Mouse (Mus musculus): ENCODE measurements around the gene Cdon. TPM values are rescaled to one million over a fixed set of nuclear protein-coding genes. Genes with fewer than 3 reads are reported as not detected.

Cdon gene
- polyA plus RNA-seq, 1 experiment, result 13.2 TPM

- DNase-seq, result no peak
- H3K4me1 ChIP-seq (ENCODE audit: control insufficient read depth, insufficient read depth, low read length), result no peaks in the 10 kb centered on the region
- 54% methylated on average over 9 of the region's 9 CpGs for WGBS
- H3K27ac ChIP-seq (ENCODE audit: insufficient read depth, low read length), result no peak overlapping the region
- H3K27me3 ChIP-seq (ENCODE audit: control insufficient read depth, insufficient read depth, low read length), result no peaks in the 10 kb centered on the region
- no peak overlapping the region for H3K4me3 ChIP-seq (replicated peaks; ENCODE audit: insufficient read depth, low read depth, low read length)
- TF ChIP-seq CTCF (IDR thresholded peaks at IDR 0.05; ENCODE audit: borderline replicate concordance, insufficient read depth, low read depth, low read length) (no peak), POLR2A (IDR thresholded peaks at IDR 0.05; ENCODE audit: borderline replicate concordance, insufficient read depth, low read length) (no peak)
These were observed 125.8 kb downstream of the Cdon start for GRCm38 (mm10) chr9:35546745-35547144.

GRCm38 (mm10) chr9:35548455-35548854 lies 127.5 kb downstream of the Cdon start:
- Histone ChIP-seq H3K27ac (ENCODE audit: insufficient read depth, low read length) (no peak overlapping the region), H3K4me3 (replicated peaks; ENCODE audit: insufficient read depth, low read depth, low read length) (no peak overlapping the region), H3K27me3 (ENCODE audit: control insufficient read depth, insufficient read depth, low read length) (no peaks in the 10 kb centered on the region), H3K4me1 (ENCODE audit: control insufficient read depth, insufficient read depth, low read length) (no peaks in the 10 kb centered on the region)
- WGBS, result 86% methylated on average over 9 of the region's 9 CpGs
- no peak for DNase-seq
- TF ChIP-seq CTCF (IDR thresholded peaks at IDR 0.05; ENCODE audit: borderline replicate concordance, insufficient read depth, low read depth, low read length) (no peak), POLR2A (IDR thresholded peaks at IDR 0.05; ENCODE audit: borderline replicate concordance, insufficient read depth, low read length) (no peak)

GRCm38 (mm10) chr9:35556494-35557102 lies 135.7 kb downstream of the Cdon start:
- no peaks in the 10 kb centered on the region for H3K4me1 ChIP-seq (ENCODE audit: control insufficient read depth, insufficient read depth, low read length)
- no peak for TF ChIP-seq POLR2A (IDR thresholded peaks at IDR 0.05; ENCODE audit: borderline replicate concordance, insufficient read depth, low read length)
- TF ChIP-seq CTCF (IDR thresholded peaks at IDR 0.05; ENCODE audit: borderline replicate concordance, insufficient read depth, low read depth, low read length), result no peak
- H3K27me3 ChIP-seq (ENCODE audit: control insufficient read depth, insufficient read depth, low read length), result no peaks in the 10 kb centered on the region
- H3K27ac ChIP-seq (ENCODE audit: insufficient read depth, low read length), result no peak overlapping the region
- 81% methylated on average over 12 of the region's 12 CpGs for WGBS
- H3K4me3 ChIP-seq (replicated peaks; ENCODE audit: insufficient read depth, low read depth, low read length), result no peak overlapping the region
- DNase-seq, result no peak

Other genes with a start within 250 kb of the Cdon start
- gene Dcps, start 245.1 kb upstream of the Cdon start, polyA plus RNA-seq (2012; rRNA removed), result 30.2 and 32.2 TPM in 2 replicates
- gene Srpr, start 221.0 kb upstream of the Cdon start, polyA plus RNA-seq (2012; rRNA removed), result 63.8 TPM in 2 replicates
- 2.7 and 2.8 TPM in 2 replicates for gene Tirap, start 220.8 kb upstream of the Cdon start, polyA plus RNA-seq (2012; rRNA removed)
- 54.6 and 55.1 TPM in 2 replicates for gene Foxred1, start 210.1 kb upstream of the Cdon start, polyA plus RNA-seq (2012; rRNA removed)
- gene Fam118b, start 153.3 kb upstream of the Cdon start, polyA plus RNA-seq (2012; rRNA removed), result 23.3 and 23.4 TPM in 2 replicates
- gene Rpusd4, start 153.3 kb upstream of the Cdon start, polyA plus RNA-seq (2012; rRNA removed), result 11.2 and 11.7 TPM in 2 replicates
- not detected in 2 replicates for gene Gm1113, start 97.1 kb downstream of the Cdon start, polyA plus RNA-seq (2012; rRNA removed)
- 19.2 TPM in 2 replicates for gene Ddx25, start 137.4 kb downstream of the Cdon start, polyA plus RNA-seq (2012; rRNA removed)
- gene Pus3, start 137.5 kb downstream of the Cdon start, polyA plus RNA-seq (2012; rRNA removed), result 13.1 and 13.7 TPM in 2 replicates
- gene Pate2, start 149.2 kb downstream of the Cdon start, polyA plus RNA-seq (2012; rRNA removed), result 0.31 and 0.32 TPM in 2 replicates
- gene Hyls1, start 149.3 kb downstream of the Cdon start, polyA plus RNA-seq (2012; rRNA removed), result 7.7 and 8.6 TPM in 2 replicates
- not detected in 2 replicates for gene Pate4, start 190.8 kb downstream of the Cdon start, polyA plus RNA-seq (2012; rRNA removed)
- gene Pate3, start 227.1 kb downstream of the Cdon start, polyA plus RNA-seq (2012; rRNA removed), result not detected in 2 replicates

All from cerebellum, adult 2 months (tissue).